Mouse (Mus musculus) spleen, postnatal 36 days (tissue): ENCODE measurements around the gene Smndc1.
A peak's percentile ranks its signal among the peaks of the same experiment; 100 is the strongest.

ENCODE experiments used
- DNase-seq, 2 experiments: peaks; one replicate each; pipeline ENCODE4 v3.0.0; 2022; ENCODE audit warnings: low spot score in 2 of 2, mixed read lengths in 1 of 2

The Smndc1 gene

GRCm38 (mm10) chr19:53383336-53383735 is 7.0 kb downstream of the Smndc1 start:
- DNase-seq = no peak

DNA sequence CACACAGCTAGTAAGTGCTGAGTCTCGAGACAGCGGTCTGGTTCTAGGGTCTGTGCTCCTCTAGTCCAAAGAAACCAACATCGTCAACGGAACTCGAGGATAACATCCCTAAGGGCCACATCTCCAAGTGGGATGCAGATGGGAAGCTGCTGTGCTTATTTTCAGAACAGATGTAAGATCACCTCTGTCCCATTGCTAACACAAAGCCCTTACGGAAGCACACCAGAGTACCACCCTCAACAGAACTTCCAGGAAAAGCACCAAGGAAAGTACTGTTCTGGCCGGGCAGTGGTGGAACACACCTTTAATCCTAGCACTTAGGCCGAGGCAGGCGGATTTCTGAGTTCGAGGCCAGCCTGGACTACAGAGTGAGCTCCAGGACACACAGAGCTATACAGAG is 12.0 kb downstream of the Smndc1 start:
- no peak for DNase-seq

DNA sequence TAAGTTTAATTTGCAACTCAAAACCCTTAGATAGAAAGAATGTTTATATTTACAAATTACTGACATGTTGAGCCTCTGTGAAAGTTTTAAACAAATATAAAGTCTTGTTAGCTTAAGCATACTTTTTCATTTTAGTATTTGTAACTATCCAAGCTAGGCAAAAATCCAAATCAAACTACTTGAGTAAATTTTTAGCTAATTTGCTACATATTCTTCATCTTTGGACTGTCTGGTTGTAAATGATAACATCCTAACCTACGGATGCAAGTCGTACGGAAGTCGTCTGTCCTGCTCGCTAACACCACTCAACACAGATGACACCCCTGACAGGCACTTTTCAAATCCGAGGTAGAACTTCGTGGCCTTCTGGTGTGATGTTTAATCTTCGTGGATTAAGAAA is 12.7 kb downstream of the Smndc1 start:
- DNase-seq = no peak

- DNase-seq = no peak
Measured at GRCm38 (mm10) chr19:53375816-53376215, 14.6 kb downstream of the Smndc1 start.

DNA sequence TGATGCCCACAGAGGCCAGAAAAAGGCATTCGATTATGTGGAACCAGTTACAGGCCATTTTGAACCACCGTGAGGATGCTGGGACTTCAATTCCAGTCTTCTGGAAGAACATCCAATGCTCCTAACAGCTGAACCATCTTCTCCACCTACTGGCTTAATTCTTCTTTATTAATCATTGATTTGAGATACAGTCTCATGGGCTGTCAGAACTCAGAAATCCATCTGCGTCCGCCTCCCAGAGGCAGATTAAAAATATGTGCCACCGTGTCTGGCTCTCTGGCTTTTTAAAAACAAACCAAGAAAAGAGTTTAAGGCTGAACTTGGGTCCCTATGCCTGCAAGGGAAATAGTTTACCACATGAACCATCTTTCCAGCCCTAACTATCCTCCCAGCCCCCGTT is 15.1 kb downstream of the Smndc1 start:
- no peak for DNase-seq

DNA sequence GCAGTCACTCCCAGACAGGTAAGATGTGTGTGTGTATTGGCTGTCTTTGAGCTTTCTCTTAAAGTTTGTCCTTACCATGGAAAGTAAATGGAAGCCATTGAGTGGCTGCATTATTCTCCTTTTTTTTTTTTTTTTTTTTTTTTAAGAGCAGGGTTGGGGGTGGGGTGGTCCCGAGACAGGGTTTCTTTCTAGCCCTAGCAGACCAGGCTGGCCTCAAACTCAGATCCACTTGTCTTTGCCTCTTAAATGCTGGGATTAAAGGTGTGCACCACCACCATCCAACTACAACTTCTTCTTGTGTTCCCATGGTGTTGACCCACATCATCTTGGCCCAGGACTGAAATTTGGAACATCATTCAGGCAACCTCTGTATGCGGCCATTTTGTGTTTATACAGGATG is 16.8 kb downstream of the Smndc1 start:
- no peak for DNase-seq

- no peak for DNase-seq
Measured at GRCm38 (mm10) chr19:53371666-53372065, 18.7 kb downstream of the Smndc1 start, which contains the start of gene Gm10197. TSS of gene Gm10197 (minus strand) at chr19:53371766.

DNA sequence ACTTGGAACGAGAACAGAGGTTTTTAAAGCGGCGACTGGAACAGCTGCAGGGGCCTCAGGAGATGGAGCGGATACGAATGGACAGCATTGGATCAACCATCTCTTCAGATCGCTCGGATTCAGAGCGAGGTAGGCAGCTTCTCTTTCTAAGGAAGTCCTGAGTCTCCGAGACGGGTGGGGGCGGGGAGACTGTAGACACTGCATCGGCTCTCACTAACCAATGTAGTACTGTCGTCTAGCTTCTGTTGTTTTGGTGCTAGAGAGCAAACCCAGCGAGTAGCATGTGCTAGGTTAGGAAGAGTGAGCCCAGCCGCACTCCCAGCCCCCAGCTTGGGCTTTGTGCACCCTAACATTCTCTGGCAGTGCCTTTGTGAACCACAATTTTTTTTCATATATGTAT is 20.1 kb downstream of the Smndc1 start:
- no peak for DNase-seq

GRCm38 (mm10) chr19:53369469-53370043 is 20.8 kb downstream of the Smndc1 start:
- peak; percentile 49 to 64 for DNase-seq

DNA sequence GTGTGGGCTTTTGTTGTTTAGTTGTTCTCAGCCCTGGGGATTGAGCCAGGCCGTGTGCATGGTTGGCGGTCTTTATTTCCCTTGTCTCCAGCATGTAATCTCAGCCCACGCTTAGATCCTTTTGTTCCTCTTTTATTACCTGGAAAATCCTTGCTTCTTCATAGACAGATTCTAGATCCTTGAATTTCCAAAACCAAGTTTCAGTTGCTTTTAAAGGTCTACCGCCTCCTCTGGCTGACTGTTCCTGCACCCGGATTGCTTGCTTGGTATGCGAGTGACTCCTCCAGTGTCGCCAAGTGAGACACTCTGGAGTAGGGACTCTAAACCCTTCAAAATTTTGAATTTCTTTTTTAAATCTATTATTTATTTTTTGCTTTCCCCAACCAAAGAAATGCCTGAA is 23.5 kb downstream of the Smndc1 start:
- DNase-seq = no peak

DNA sequence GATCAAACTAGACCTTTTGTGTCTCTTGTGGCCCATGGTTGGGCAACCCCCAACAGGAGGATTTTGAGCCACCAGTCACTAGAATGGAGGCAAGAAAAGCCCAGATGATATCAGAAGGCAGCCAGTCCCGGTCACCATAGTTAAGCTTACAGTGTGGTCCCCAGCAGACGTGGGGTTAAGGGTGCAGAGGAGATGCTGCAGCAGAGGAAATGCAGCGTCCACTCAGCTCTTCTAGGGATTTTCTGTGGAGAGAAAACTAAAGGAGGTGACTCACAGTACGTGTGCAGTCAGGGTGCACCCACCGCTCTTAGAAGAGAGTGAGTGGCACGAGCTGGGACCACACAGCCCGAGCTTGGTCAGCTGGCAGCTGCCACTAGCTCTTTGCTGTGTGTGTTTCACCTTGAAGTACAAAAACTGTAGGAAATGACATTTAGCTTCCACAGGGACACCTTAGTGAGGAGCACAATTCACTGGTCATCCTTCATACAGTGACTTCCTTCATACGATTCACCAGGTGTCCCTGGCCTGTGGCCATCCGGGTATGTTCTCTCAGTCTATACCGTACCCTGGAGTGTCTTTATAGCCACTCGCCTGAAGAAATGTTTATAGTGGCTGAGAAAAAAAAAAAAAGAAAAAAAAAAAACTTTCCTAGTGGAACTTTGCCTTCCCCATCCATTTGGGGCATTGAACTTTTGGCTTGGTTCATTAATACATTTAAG is 24.2 kb downstream of the Smndc1 start:
- no peak for DNase-seq

DNA sequence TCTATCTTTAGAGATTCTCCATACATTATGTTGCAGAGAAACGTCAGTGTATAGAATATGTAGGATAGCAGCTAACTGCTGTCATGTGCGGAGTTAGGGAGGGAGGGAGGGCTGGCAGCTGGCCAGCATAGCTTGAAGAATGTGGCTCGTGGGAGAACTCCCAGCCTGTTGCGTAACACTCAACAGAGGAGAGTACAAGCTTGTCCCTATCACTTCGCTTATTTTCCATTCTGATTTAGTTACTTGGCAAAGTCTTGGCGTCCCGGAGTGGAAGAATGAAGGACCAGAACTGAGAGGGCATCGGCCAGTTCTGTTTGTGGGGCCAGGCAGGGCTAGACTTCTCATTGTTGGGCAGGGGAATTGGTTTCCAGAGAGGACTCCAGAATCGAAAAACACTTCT is 25.4 kb downstream of the Smndc1 start:
- peak in 1 of 2 experiments; percentile 7 for DNase-seq

GRCm38 (mm10) chr19:53364551-53364950 is 25.8 kb downstream of the Smndc1 start:
- DNase-seq = no peak

DNA sequence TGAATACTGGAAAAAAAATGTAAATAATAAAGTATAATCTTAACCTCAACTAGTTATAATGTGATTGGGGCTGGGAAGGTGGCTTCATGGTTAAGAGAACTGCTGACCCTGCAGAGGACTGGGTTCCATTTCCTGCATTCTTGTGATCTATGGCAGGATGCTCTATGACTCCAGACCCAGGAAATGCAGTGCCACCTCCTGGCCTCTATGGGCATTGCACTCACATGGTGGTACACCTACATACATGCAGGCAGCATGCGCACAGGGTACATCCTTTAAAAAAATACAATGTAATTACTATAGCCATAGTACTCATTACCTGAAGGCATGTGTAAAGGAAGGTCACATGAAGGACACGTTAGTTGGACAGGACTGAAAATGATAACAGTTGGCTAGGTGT is 27.4 kb downstream of the Smndc1 start:
- no peak for DNase-seq

DNA sequence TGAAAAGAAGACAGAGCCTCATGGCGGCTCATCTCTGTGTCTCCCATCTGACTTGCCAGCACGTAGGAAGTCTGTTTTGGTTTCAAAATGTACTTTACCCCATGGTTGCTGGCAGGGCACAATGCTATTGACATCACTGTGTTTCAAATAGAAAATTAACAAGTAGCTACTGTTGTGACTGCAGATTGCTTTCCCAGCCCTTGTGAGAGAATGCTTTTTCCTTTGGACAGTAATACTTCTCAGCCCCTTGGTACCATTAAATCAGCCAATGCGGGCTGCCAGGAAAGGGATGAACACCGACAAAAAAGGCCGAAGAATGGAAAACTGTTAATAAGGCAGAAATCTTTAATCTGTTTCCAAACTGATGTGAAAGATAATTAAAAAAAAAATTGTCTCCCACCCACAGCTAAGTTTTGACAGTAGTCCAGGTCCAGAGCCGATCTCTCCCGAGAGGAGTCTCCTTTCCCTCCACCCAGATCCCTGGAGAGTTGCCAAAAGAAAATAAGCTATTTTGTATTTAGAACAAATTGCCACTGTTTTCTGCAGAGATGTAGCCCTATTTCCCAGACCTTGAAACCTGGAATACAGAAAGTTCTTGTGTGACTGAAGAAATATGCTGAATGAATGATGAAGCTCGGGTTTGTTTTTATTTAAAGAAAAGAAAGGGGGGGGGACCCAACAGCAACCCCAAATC is 30.0 kb downstream of the Smndc1 start:
- DNase-seq = no peak

DNA sequence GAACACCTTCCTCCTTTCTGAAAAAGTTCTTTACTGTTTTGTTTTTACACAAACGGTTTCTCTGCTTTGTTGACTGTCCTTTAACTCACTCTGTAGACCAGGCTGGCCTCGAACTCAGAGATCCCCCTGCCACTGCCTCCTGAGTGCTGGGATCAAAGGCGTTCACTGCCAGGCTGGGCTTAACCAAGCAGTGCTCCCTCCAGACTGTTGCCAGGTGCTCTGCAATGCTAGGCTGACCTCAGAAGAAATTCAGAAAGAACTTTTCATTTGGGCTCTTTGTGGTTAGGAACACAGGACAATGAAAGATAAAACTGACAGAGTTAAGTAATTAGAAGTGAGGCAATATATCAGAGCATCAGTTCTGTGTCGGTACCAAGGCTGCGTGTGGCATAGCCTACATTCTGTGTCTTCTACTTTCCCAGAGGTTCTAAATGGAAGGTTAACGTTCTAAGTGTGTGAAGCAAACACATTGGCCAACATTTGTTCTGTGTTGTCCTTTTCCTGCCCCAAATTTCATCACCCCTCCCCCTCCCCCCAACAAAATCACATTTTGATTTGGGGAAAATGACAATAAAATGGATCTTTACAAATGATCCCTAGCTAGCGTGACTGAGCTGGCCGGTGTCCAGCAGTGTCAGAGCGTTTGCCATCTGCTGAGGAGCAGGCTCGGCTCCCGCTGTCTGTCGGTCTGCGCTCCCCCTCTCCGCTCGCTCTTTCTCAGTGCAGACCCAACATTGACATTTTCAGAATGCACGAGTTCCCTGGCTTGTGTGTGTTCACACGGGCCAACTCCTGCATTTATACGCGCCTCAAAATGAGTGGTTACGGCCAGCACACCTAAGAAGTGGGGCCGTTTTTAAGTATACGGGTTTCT is 31.0 kb downstream of the Smndc1 start:
- no peak for DNase-seq

- no peak for DNase-seq
Measured at GRCm38 (mm10) chr19:53355065-53355464, 35.3 kb downstream of the Smndc1 start.

GRCm38 (mm10) chr19:53354271-53355000 is 35.9 kb downstream of the Smndc1 start:
- DNase-seq = no peak

- DNase-seq = no peak
Measured at GRCm38 (mm10) chr19:53353864-53354263, 36.5 kb downstream of the Smndc1 start.

DNA sequence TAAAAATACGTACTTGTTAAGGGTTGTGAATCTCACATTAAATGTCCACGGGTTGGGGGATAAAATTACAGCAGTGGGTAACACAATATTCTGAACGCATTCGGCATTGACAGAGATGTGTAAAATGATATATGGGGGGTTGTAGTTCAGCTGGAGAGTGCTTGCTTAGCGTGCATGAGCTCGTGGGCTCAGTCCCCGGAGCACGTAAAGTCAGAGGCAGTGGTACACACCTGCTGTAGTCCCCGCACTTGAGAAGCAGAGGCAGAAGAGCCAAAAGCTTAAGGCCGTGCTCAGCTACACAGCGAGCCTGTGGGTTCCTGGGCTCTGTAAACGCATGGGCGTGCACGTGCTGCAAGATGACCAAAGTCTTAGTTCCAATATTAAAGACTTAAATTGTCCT is 44.6 kb downstream of the Smndc1 start:
- no peak for DNase-seq

DNA sequence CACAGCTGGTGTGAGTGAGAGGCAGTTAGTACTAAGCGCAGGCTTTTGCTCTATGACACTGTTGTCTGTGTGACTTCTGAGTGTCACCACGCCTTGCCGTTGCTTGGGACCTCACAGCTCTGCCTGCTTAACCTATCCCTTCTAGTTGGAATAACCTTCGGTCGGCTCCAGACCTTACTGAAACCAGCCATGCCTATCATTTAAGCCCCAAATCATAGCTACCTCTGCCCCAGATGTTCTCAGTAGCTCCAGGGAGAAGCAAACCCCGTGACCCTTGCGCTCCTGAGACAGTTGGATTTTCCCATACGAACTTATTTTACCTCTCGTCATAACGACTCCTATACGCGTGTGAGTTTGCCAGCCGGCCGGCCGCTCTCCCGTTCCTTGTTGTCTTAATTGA is 46.3 kb downstream of the Smndc1 start:
- no peak for DNase-seq
